Mouse (Mus musculus) mammary gland, adult 2 months (tissue): ENCODE data around the gene Spx. TPM values are rescaled to one million over a fixed set of nuclear protein-coding genes. Genes with fewer than 3 reads are reported as not detected.

Source experiments
- polyA plus RNA-seq: library from polyadenylated mRNA; depleted of rRNA; stranded (reverse); fragments of >200 nt; gene quantifications from 2 replicates; pipeline ENCODE4 v1.2.3, GENCODE M21; 2012; ENCODE audit warnings: low replicate concordance; rRNA removed

The Spx gene
- polyA plus RNA-seq, result 0.41 and 0.66 TPM in 2 replicates

GRCm38 (mm10) chr6:142412906-142413491, at the start of gene Spx:
Spx (plus strand) TSS chr6:142413441.

GRCm38 (mm10) chr6:142387011-142387754, 26.1 kb upstream of the Spx start, which contains the start of the genes Recql and Golt1b:
Recql (minus strand) TSS chr6:142387087.
Golt1b (plus strand) TSS chr6:142387221.

Other genes with a start within 250 kb of the Spx start
- gene Slco1a6, start 204.9 kb upstream of the Spx start, polyA plus RNA-seq, result not detected in 2 replicates
- not detected in 2 replicates for gene Iapp, start 115.0 kb upstream of the Spx start, polyA plus RNA-seq
- gene Slco1a5, start 90.5 kb upstream of the Spx start, polyA plus RNA-seq, result 0.18 and 0.52 TPM in 2 replicates
- 3.9 and 5.0 TPM in 2 replicates for gene Pyroxd1, start 67.8 kb upstream of the Spx start, polyA plus RNA-seq
- gene Recql, start 26.4 kb upstream of the Spx start, polyA plus RNA-seq, result 4.1 and 7.9 TPM in 2 replicates
- 3.2 and 9.8 TPM in 2 replicates for gene Golt1b, start 26.2 kb upstream of the Spx start, polyA plus RNA-seq
- gene Gys2, start 59.7 kb downstream of the Spx start, polyA plus RNA-seq, result 7.7 and 11.4 TPM in 2 replicates
- gene Ldhb, start 94.5 kb downstream of the Spx start, polyA plus RNA-seq, result 45.7 and 188 TPM in 2 replicates
- 16.7 and 22.0 TPM in 2 replicates for gene Kcnj8, start 158.2 kb downstream of the Spx start, polyA plus RNA-seq